Mouse (Mus musculus) layer of hippocampus, adult 8-10 months (tissue): ENCODE measurements at regions not wholly inside any gene's neighbourhood (a gene's known extent, or its start where the extent isn't known, plus 50 kb on each side); places are given as distances from the start of the nearest gene placed in this dataset.

ENCODE experiments used
- DNase-seq, 2 experiments: peaks; one replicate each; pipeline ENCODE4 v3.0.0; 2022; ENCODE audit warnings: low spot score in 2 of 2

DNA sequence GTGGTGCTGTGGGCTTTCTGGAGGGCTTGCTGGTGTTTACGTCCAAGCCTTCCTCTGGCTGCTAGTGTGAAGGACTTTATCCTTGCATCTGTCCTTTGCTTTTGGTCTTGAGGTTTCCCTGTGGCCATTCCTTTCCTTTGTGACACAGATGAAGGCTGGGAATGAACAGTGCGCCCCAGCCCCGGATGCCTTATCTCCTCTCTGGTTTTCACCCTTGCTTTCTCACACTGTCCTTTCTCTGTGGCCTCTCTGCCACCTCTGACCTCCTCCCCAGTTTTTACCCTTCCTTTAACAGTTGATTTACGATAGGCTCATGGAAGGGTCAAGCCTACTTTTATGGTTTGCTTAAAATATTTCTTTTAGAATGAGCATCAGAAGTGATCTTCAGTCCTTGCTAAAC lies 53.2 kb downstream of the Gas1 start:
- DNase-seq, result no peak

GRCm38 (mm10) chr13:60123174-60123587 lies 54.0 kb downstream of the Gas1 start:
- DNase-seq, result no peak

DNA sequence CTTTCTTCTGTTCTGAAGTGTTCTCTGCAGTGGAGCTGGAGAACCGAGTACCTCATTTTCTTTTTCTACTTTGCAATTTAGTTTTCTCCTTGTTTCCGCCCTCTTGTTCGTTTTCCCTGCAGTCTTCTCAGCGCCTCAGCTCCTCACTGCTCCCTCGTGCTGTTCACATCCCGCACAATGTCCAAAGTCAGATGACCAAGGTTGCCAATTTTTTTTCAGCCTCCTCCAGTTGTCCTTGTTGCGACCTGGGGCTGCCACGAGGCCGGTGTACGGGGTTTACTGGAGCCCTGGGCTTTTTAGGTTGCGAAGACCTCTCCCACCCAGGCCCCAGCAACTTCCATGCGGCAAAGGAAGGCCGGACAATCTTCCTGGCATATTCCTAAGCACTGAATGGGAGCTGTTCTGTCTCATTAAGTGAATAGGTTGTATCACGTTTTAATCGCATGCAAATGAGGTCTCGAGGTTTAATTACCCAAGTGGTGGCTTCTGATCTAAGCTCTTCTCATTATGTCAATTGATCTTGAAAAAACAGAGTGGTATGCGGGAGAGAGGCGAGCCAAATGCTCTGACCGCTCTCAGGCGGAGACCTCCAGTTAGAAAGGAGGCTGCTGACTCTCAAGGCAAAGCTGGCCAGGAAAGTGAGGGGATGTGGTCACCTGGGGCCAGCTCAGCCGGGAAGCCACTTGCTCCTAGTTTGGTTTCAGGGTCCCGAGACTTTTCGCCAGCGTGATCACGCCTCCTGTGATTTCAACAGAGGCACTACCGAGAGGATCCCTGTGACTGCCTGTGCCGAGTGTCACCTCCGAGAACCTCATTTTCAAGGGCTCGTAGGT lies 54.6 kb downstream of the Gas1 start:
- DNase-seq, result no peak

DNA sequence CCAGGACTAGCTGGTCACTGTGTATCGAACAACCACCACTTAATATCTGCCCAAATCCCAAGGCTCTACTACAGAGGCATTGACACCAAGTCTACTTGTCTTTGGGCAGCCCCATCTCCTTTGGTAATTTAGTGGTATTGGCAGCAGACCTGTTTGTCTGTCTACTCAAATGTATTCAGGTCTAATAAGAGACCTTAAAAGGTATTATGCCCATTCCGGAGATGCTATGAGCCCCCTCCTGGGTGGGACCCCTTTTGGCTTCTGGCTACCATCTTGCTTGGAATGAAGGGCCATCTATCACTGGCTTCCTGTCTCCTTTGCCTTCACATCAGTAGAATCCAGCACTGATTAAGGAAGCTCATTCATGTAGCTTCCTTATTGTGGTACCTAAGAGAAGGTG lies 65.7 kb downstream of the Gas1 start:
- no peak for DNase-seq

- DNase-seq, result peak; percentile 25 to 28
These were observed 66.9 kb downstream of the Gas1 start for GRCm38 (mm10) chr13:60110079-60110846.

DNA sequence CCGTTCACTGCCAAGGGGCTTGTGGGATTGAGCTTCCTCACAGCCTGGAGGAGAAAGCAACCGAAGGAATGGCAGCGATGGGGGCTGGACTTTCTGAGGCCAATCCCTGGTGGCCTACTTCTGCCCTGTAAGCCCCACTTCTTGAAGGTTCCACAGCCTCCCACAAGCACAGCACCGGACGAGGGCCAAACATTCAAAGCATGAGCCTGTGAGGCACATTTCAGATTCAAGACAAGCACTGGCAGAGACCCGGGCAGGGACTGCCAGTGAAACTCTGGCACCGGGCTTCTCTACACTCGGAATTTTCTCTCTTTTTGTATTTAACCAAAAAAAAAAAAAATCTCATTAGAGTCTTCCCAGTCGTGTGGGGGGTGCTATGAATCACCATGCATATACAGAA lies 71.9 kb downstream of the Gas1 start:
- DNase-seq, result peak; percentile 37 to 48

DNA sequence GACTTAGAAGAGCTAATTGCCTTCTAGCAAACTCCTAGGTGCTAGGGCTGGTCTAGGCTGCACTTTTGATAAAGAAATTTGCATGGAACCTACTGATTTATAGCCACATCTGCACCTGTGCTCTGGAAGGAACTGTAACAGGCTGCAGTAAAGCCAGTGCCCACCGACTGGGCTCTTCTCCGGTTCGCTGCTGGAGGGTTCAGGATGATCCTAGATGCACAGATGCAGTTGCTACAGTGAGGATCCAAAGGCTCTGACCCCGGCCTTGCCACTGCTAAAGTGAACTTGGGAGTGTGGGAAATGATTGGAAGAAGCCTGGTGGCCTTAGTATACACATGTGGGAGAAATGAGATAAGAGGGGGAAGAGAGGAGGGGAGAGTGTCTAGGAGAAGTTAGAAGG lies 75.5 kb downstream of the Gas1 start:
- DNase-seq, result no peak

- DNase-seq, result no peak
These were observed 76.7 kb downstream of the Gas1 start for GRCm38 (mm10) chr13:60100130-60101112.

DNA sequence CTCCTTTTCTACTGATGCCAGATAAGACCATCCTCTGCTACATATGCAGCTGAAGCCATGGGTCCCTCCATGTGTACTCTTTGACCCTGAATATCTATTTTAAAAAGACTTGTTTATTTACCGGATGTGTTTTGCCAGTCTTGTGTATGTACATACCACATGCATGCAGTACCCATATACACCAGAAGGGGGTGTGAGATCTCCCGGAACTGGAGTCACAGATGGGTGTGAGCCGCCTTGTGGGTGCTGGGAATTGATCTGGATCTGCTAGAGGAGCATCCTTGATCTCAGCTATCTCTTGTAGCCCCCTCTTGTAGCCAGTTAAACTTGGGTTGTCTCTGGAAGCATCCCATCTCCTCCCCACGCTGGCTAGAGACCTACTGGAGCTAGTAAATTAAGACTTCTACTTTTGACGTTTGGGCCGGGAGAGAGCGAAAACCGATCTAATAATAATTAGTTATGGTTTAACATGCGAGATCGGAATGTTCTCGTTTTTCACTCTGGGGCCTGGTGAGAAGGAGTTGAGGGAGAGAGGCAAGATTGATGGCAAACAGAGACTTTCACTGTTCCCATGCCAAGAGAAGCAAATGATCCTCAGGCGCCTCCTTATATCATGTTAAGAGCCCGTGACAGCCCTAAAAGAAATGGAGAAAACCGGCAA lies 77.6 kb downstream of the Gas1 start:
- DNase-seq, result no peak

DNA sequence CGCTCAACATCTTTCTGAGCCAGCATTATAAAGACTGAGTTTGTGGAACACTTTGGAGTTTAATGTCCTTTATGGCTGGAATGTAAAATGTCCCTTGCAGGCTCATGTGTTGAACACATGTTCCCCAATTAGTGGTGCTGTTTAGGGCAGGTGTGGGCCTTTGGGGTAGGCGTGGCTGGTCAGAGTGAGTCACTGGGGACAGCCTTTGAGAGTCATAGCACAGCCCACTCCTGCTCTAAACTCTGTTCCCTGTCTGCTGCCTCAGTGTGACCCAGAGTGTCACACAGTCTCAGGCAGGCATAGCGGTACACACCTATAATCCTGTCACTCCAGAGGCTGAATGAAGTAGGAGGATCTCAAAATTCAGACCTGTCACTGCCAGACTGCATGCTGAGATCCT lies 78.8 kb downstream of the Gas1 start:
- DNase-seq, result no peak

GRCm38 (mm10) chr13:60097776-60098175 lies 79.4 kb downstream of the Gas1 start:
- DNase-seq, result no peak

- no peak for DNase-seq
These were observed 90.5 kb downstream of the Gas1 start for GRCm38 (mm10) chr13:60086657-60087056.

GRCm38 (mm10) chr13:60084975-60085374 lies 92.2 kb downstream of the Gas1 start:
- DNase-seq, result peak in 1 of 2 experiments; percentile 10

- DNase-seq, result no peak
These were observed 92.9 kb downstream of the Gas1 start for GRCm38 (mm10) chr13:60084290-60084689.

DNA sequence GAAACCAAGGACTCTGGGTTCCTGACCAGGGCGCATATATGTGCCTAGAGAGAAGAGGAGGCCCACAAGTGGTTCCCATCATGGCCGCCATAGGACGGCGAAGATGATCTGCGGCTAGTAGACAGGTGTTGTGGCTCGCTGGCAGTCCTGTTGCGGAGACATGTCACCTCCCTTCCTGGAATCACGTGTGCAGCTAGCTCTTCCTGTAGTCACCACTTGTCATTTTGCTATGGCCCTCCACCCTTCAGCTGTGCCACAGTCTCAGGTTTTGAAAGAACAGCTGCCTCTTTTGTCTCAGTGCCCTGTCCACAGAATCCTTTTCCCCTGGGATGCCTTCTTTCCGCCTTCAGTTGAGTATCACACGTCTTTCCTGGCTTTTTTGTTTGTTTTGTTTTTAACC lies 97.1 kb downstream of the Gas1 start:
- no peak for DNase-seq

DNA sequence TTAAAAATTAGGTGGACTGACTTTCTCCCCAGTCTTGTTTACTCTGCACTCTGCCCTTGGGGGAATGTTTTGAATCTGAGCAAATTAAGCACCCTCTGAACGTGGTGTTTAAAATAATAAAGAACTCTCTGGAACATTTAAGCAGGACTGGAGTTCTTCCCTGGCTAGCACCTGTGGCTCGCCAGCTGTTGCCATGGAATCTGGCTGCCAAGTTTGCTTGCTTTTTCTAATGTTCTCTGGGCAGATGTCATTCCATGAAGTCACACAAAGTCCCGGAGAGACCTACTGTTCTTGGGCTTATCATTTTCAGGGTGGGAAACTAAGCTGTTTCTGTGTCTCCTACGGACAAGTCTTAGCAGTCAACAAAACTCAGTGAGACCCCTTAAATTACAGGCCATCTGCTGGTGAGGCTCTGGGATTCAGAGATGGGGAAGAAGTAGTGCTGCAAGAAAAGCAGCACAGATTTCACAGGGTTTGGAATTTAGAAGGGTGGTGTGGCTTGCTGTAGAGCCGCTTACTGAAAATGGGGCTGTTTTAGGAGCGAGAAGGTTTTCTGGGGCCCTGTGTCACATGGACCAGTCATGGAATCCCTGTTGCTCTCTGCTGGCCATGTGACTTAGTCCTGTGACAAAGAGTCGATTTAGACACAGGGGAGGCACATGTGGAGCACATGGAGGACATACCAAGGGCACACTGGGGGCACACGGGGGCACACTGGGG lies 98.7 kb downstream of the Gas1 start:
- DNase-seq, result no peak

GRCm38 (mm10) chr13:60076147-60076800 lies 100.9 kb downstream of the Gas1 start:
- DNase-seq, result no peak

DNA sequence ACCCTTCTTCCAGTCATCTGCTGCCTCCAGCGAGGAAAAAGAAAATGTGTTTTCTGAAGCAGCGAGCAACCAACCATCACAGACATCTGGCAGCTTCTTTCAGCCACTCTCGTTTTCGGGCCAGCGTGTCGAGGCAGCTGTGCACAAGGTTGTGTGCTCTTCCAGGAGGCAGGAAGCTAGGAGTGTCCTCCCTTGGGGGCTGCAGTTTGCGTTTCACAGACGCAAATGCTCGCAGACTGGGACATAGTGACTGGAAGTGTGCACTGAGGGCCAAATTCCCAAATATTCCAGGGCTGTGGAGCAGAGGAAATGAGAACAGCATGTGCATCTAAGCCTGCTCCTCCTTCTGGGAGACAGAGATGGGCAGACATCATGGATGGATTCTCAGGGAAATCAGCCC lies 105.6 kb downstream of the Gas1 start:
- no peak for DNase-seq

DNA sequence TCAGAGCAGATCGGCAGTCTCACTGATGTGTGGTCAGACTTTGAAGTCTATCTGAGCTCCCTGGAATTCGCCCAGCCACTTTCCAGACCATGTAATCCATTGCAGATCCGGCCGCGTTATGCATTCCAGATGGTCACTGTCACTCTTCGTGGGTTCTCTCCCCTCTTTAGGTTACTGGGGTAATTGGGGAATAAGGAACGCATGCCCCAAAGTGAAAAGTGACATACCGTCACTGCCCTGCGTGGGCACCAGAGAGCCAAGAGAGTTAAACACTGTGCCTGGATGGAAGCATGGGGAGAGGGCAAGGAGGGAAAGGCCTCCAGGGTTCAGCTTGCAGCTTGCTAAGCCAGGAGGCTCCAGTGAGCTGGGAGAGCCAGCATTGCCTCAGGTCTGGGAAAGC lies 108.0 kb downstream of the Gas1 start:
- DNase-seq, result no peak

DNA sequence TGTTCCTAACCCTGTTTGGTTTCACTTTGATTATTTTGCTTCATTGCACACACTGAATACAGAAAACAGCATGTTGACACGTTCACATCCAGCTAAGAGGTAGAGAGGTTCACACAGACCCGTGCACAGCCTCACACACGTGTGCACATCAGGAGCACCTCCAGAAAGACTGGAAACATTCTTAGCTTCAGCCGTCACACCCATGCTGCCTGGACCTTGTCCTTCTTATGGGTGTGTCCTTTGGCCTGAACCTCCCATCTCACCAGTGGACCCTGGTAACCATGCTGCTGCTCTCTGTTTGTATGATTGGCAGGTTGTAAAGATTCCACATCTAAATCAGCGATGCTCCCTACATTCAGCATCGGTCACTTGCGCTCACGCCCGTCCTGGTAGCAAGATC lies 109.8 kb downstream of the Gas1 start:
- DNase-seq, result no peak
